Mouse (Mus musculus): ENCODE results near the gene Ankrd39. TPM values are rescaled to one million over a fixed set of nuclear protein-coding genes. Genes with fewer than 3 reads are reported as not detected.
"Not testable (repeated sequence)": the region's sequence is repeated elsewhere in the genome, so short reads cannot be mapped to it uniquely, and the experiment has no call there.

Gene Ankrd39
- total RNA-seq, 2 experiments from 2014 or later, result 7.7 to 8.2 TPM

- DNase-seq, result no peak
Observed at GRCm38 (mm10) chr1:36552506-36552905, 5.3 kb upstream of the Ankrd39 start.

- DNase-seq, result no peak
Observed at GRCm38 (mm10) chr1:36551904-36552303, 4.7 kb upstream of the Ankrd39 start.

GRCm38 (mm10) chr1:36550075-36550863, 3.0 kb upstream of the Ankrd39 start:
- DNase-seq, result no peak

GRCm38 (mm10) chr1:36549491-36549890, 2.2 kb upstream of the Ankrd39 start:
- no peak for DNase-seq

GRCm38 (mm10) chr1:36548771-36549170, 1.5 kb upstream of the Ankrd39 start:
- DNase-seq, result no peak

- DNase-seq, result no peak
Observed at GRCm38 (mm10) chr1:36547981-36548598, 845 bp upstream of the Ankrd39 start.

- DNase-seq, result no peak
Observed at GRCm38 (mm10) chr1:36545845-36546600, 1.2 kb downstream of the Ankrd39 start.

GRCm38 (mm10) chr1:36545382-36545781, 1.9 kb downstream of the Ankrd39 start:
- DNase-seq, result no peak

- no peak for DNase-seq
Observed at GRCm38 (mm10) chr1:36542925-36543324, 4.3 kb downstream of the Ankrd39 start.

GRCm38 (mm10) chr1:36541844-36542243, 5.4 kb downstream of the Ankrd39 start:
- no peak for DNase-seq

- no peak for DNase-seq
Observed at GRCm38 (mm10) chr1:36540807-36541206, 6.4 kb downstream of the Ankrd39 start.

- DNase-seq, result no peak
Observed at GRCm38 (mm10) chr1:36540132-36540531, 7.1 kb downstream of the Ankrd39 start.

- DNase-seq, result peak; percentile 91
Observed at GRCm38 (mm10) chr1:36539186-36539585, 8.1 kb downstream of the Ankrd39 start, which contains the start of gene Gm42417. Gm42417 (minus strand) TSS chr1:36539429.

GRCm38 (mm10) chr1:36538727-36539126, 8.5 kb downstream of the Ankrd39 start:
- no peak for DNase-seq

GRCm38 (mm10) chr1:36536783-36537182, 10.5 kb downstream of the Ankrd39 start, which contains the start of gene Ankrd23:
Ankrd23 (minus strand) TSS chr1:36536883.
- not testable (repeated sequence) for DNase-seq

GRCm38 (mm10) chr1:36536397-36536728, 10.9 kb downstream of the Ankrd39 start:
- DNase-seq, result no peak

GRCm38 (mm10) chr1:36535477-36536396, 11.5 kb downstream of the Ankrd39 start:
- peak; percentile 86 for DNase-seq

- DNase-seq, result peak; percentile 76
Observed at GRCm38 (mm10) chr1:36534595-36535058, 12.6 kb downstream of the Ankrd39 start.

GRCm38 (mm10) chr1:36533546-36533945, 13.7 kb downstream of the Ankrd39 start:
- DNase-seq, result no peak

GRCm38 (mm10) chr1:36531461-36531860, 15.8 kb downstream of the Ankrd39 start:
- peak; percentile 47 for DNase-seq

- no peak for DNase-seq
Observed at GRCm38 (mm10) chr1:36530962-36531361, 16.3 kb downstream of the Ankrd39 start.

- no peak for DNase-seq
Observed at GRCm38 (mm10) chr1:36530485-36530884, 16.8 kb downstream of the Ankrd39 start.
